Mouse (Mus musculus): ENCODE measurements around the gene Lrfn2.

Gene Lrfn2

DNA sequence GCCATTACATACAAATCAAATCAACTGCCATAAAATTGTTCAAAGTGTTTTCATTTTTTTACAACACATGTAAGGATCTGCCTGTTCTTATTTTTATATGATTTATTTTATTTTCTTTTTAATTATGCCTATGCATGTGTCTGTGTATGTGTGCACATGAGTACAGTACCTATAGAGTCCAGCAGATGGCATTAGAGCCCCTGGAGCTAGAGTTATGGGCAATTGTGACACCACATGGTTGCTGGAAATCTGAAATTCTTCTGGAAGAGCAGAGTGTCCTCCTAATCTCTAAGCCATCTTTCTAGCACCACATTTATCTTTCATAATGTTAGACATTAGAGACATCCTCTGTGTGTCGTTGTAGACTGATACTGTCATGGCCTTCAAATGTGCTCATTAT, 192.0 kb downstream of the Lrfn2 start:
- in situ Hi-C loops (cut with MboI; ENCODE audit: unreplicated experiment in 2 of 2), result loop anchor here in 1 of 2 experiments (25.0 kb wide), 1 partner anchor 1287 kb away; the partner anchor contains the start of gene Mdfi

DNA sequence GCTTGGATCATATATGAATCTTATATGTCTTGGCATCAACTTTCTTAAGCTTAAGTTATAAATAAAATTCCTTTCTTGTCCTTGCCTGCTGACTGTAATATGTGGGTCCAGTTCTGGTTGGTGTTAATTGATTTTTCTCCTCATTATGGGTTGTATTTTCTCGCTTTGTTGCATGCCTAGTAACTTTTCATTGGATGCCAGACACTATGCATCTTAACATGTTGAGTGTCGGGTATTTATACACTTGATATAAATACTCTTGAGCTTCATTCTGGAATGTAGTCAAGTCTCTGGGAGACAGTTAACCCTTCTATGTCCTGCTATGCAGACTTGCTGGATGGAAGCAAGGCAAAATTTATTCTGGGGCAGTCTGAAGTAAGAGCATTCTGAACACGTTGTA, 192.5 kb downstream of the Lrfn2 start:
- in situ Hi-C loops (cut with MboI; ENCODE audit: unreplicated experiment in 2 of 2), result loop anchor here in 1 of 2 experiments (25.0 kb wide), 1 partner anchor 1287 kb away; the partner anchor contains the start of gene Mdfi
